Mouse (Mus musculus) limb, embryonic 11.5 days (tissue): Measurements from ENCODE around the gene Mrgpre. TPM values are rescaled to one million over a fixed set of nuclear protein-coding genes. Genes with fewer than 3 reads are reported as not detected.

Source experiments
- ATAC-seq: fragments of 200-750 bp; cut with Nextera tagmentation; 2 replicates; pipeline ENCODE4 v1.8.0; 2017; ENCODE audit warnings: low read depth; ENCODE audit not compliant: insufficient number of reproducible peaks, low FRiP score, low TSS enrichment
- DNase-seq: peaks from one replicate; pipeline ENCODE4 v3.0.0-alpha.2; 2015; ENCODE audit warnings: low spot score
- H3K27ac ChIP-seq: fragments of 300-500 bp; sonication (generic); replicated peaks from 2 replicates; pipeline ENCODE4 v1.5.1; 2014; ENCODE audit warnings: low read depth, mild to moderate bottlenecking, low read length
- H3K27me3 ChIP-seq: fragments of 300-500 bp; sonication (generic); 2 replicates; pipeline ENCODE4 v1.6.1; 2014; ENCODE audit warnings: mild to moderate bottlenecking, low read length, mixed read lengths; ENCODE audit not compliant: control insufficient read depth, insufficient read depth
- H3K36me3 ChIP-seq: fragments of 300-500 bp; sonication (generic); 2 replicates; pipeline ENCODE4 v1.6.1; 2014; ENCODE audit warnings: mild to moderate bottlenecking, low read length, moderate library complexity, mixed read lengths; ENCODE audit not compliant: control insufficient read depth, insufficient read depth
- H3K4me1 ChIP-seq: fragments of 300-500 bp; sonication (generic); 2 replicates; pipeline ENCODE4 v1.6.1; 2014; ENCODE audit warnings: low read length, mixed read lengths; ENCODE audit not compliant: control insufficient read depth, insufficient read depth
- H3K4me2 ChIP-seq: fragments of 300-500 bp; sonication (generic); 2 replicates; pipeline ENCODE4 v1.6.1; 2014; ENCODE audit warnings: low read depth, mild to moderate bottlenecking, moderate library complexity; ENCODE audit not compliant: severe bottlenecking
- H3K4me3 ChIP-seq: fragments of 300-500 bp; sonication (generic); 2 replicates; pipeline ENCODE4 v1.5.1; 2014; ENCODE audit warnings: low read depth, low read length
- H3K9ac ChIP-seq: fragments of 300-500 bp; sonication (generic); 2 replicates; pipeline ENCODE4 v1.6.1; 2014; ENCODE audit warnings: mild to moderate bottlenecking, low read length
- H3K9me3 ChIP-seq: fragments of 300-500 bp; sonication (generic); 2 replicates; pipeline ENCODE4 v1.6.1; 2016; ENCODE audit warnings: low read length; ENCODE audit not compliant: control insufficient read depth
- WGBS: fragments of 180-500 bp; shearing (Covaris S2); extraction: QIAGEN DNeasy Blood & Tissue Kit; methylation state at CpG from one replicate; pipeline ENCODE4 v1.1.7; 2014; 5-methylcytosine and 5-hydroxymethylcytosine counted together
- polyA plus RNA-seq: library from polyadenylated mRNA; unstranded; fragments of >200 nt; fragmentation: Nextera tagmentation; extraction: Ambion mirVana; gene quantifications from 2 replicates; pipeline ENCODE4 v1.2.1, GENCODE M21; 2014

Gene Mrgpre
- polyA plus RNA-seq, 1 experiment from 2014 or later: 2.2 TPM

- DNase-seq: peak; percentile 53
- peaks cover 7% of the 10 kb centered on the region; the same call in 1 of the 2 replicates for H3K36me3 ChIP-seq
- H3K4me2 ChIP-seq: no peak overlapping the region
- no peak overlapping the region for H3K4me3 ChIP-seq
- H3K9ac ChIP-seq: no peak overlapping the region
- no peaks in the 10 kb centered on the region for H3K4me1 ChIP-seq
- ATAC-seq: no peak
- H3K27me3 ChIP-seq: no peaks in the 10 kb centered on the region
- no peak overlapping the region for H3K27ac ChIP-seq
- H3K9me3 ChIP-seq: no peaks in the 10 kb centered on the region
- 67% methylated on average over 4 of the region's 4 CpGs for WGBS
These were observed 8.8 kb upstream of the Mrgpre start for GRCm38 (mm10) chr7:143793121-143793520.

GRCm38 (mm10) chr7:143792336-143792985 lies 8.2 kb upstream of the Mrgpre start:
- no peak overlapping the region for H3K4me3 ChIP-seq
- no peak overlapping the region for H3K4me2 ChIP-seq
- no peaks in the 10 kb centered on the region for H3K9me3 ChIP-seq
- H3K9ac ChIP-seq: no peak overlapping the region
- no peak overlapping the region for H3K27ac ChIP-seq
- no peaks in the 10 kb centered on the region for H3K4me1 ChIP-seq
- H3K36me3 ChIP-seq: peaks cover 5% of the 10 kb centered on the region; the same call in 1 of the 2 replicates
- no peak for DNase-seq
- 86% methylated on average over 6 of the region's 6 CpGs for WGBS
- no peaks in the 10 kb centered on the region for H3K27me3 ChIP-seq
- no peak for ATAC-seq

- H3K4me3 ChIP-seq: peak overlapping the region; percentile 35
- H3K4me2 ChIP-seq: peak overlapping the region; percentile 62
- no peaks in the 10 kb centered on the region for H3K36me3 ChIP-seq
- peaks cover 7% of the 10 kb centered on the region for H3K4me1 ChIP-seq
- H3K9me3 ChIP-seq: no peaks in the 10 kb centered on the region
- H3K27ac ChIP-seq: peak overlapping the region; percentile 65; the same call in 1 of the 2 replicates
- DNase-seq (peak; percentile 26), ATAC-seq (peak; percentile 36)
- no peaks in the 10 kb centered on the region for H3K27me3 ChIP-seq
- H3K9ac ChIP-seq: peak overlapping the region; percentile 58; the same call in 1 of the 2 replicates
- WGBS: 33% methylated on average over 4 of the region's 6 CpGs
These were observed 813 bp downstream of the Mrgpre start for GRCm38 (mm10) chr7:143783378-143783995.

- no peak overlapping the region for H3K9ac ChIP-seq
- H3K4me1 ChIP-seq: no peaks in the 10 kb centered on the region
- H3K4me2 ChIP-seq: no peak overlapping the region
- H3K4me3 ChIP-seq: no peak overlapping the region
- DNase-seq (no peak), ATAC-seq (no peak)
- no peak overlapping the region for H3K27ac ChIP-seq
- H3K27me3 ChIP-seq: no peaks in the 10 kb centered on the region
- no peaks in the 10 kb centered on the region for H3K36me3 ChIP-seq
- H3K9me3 ChIP-seq: no peaks in the 10 kb centered on the region
- WGBS: 66% methylated on average over 2 of the region's 2 CpGs
These were observed 6.9 kb downstream of the Mrgpre start for GRCm38 (mm10) chr7:143777375-143777774.

GRCm38 (mm10) chr7:143776137-143776536 lies 8.2 kb downstream of the Mrgpre start:
- H3K4me3 ChIP-seq: no peak overlapping the region
- H3K9ac ChIP-seq: no peak overlapping the region
- H3K27ac ChIP-seq: no peak overlapping the region
- H3K36me3 ChIP-seq: no peaks in the 10 kb centered on the region
- no peak for DNase-seq
- no peaks in the 10 kb centered on the region for H3K9me3 ChIP-seq
- WGBS: 31% methylated on average over 3 of the region's 3 CpGs
- H3K27me3 ChIP-seq: no peaks in the 10 kb centered on the region
- no peak overlapping the region for H3K4me2 ChIP-seq
- ATAC-seq: no peak
- H3K4me1 ChIP-seq: no peaks in the 10 kb centered on the region

GRCm38 (mm10) chr7:143769461-143769860 lies 14.8 kb downstream of the Mrgpre start:
- Histone ChIP-seq H3K9ac (no peak overlapping the region), H3K27ac (no peak overlapping the region), H3K4me1 (no peaks in the 10 kb centered on the region), H3K4me2 (no peak overlapping the region), H3K4me3 (no peak overlapping the region), H3K27me3 (0 out of 2 replicates have a peak, but pooled peaks cover 3% of the 10 kb centered on the region), H3K9me3 (no peaks in the 10 kb centered on the region), H3K36me3 (no peaks in the 10 kb centered on the region)
- 48% methylated on average over 1 of the region's 1 CpGs for WGBS
- no peak for ATAC-seq
- no peak for DNase-seq

- no peak for DNase-seq
- no peak overlapping the region for H3K27ac ChIP-seq
- H3K9ac ChIP-seq: no peak overlapping the region
- no peak for ATAC-seq
- H3K4me1 ChIP-seq: no peaks in the 10 kb centered on the region
- H3K4me3 ChIP-seq: no peak overlapping the region
- 0 out of 2 replicates have a peak, but pooled peaks cover 5% of the 10 kb centered on the region for H3K27me3 ChIP-seq
- no peaks in the 10 kb centered on the region for H3K36me3 ChIP-seq
- H3K9me3 ChIP-seq: no peaks in the 10 kb centered on the region
- no peak overlapping the region for H3K4me2 ChIP-seq
- 87% methylated on average over 6 of the region's 6 CpGs for WGBS
These were observed 16.0 kb downstream of the Mrgpre start for GRCm38 (mm10) chr7:143768267-143768666.

- ATAC-seq (no peak), DNase-seq (no peak)
- H3K4me3 ChIP-seq: no peak within 1 kb of the TSS
- no peak within 1 kb of the TSS for H3K27ac ChIP-seq
- H3K36me3 ChIP-seq: no peaks in the 10 kb centered on the region
- 0 out of 2 replicates have a peak, but pooled peaks cover 5% of the 10 kb centered on the region for H3K27me3 ChIP-seq
- no peaks in the 10 kb centered on the region for H3K4me1 ChIP-seq
- H3K9ac ChIP-seq: no peak within 1 kb of the TSS
- H3K9me3 ChIP-seq: no peaks in the 10 kb centered on the region
- whole genome bisulfite sequencing: 41% methylated on average over 6 of the region's 6 CpGs
- no peak within 1 kb of the TSS for H3K4me2 ChIP-seq
These were observed 17.4 kb downstream of the Mrgpre start, which contains the start of gene Mrgprg for GRCm38 (mm10) chr7:143766893-143767292. Gene Mrgprg, minus strand, starts transcription at chr7:143766993.
